Mouse (Mus musculus) CH12.LX (cell line): ENCODE results near the gene Ddx43. TPM values are rescaled to one million over a fixed set of nuclear protein-coding genes. Genes with fewer than 3 reads are reported as not detected.
A peak's percentile ranks its signal among the peaks of the same experiment; 100 is the strongest.

Experiments used
- DNase-seq: peaks from one replicate; pipeline ENCODE4 v3.0.0-alpha.2; 2013; ENCODE audit errors: extremely low read depth
- H3K27ac ChIP-seq: 2 replicates; pipeline ENCODE4 v1.5.1; 2012; ENCODE audit warnings: low read depth, mild to moderate bottlenecking, control low read depth, moderate library complexity; ENCODE audit not compliant: insufficient read depth
- H3K27me3 ChIP-seq: replicated peaks from 2 replicates; pipeline ENCODE3; 2012; ENCODE audit warnings: inconsistent platforms
- H3K36me3 ChIP-seq, 2 experiments: replicated peaks in 1 of 2; 2 replicates each; pipeline versions ENCODE3 to v1.6.1; 2012; ENCODE audit warnings: inconsistent platforms in 1 of 2, low read length in 1 of 2, mild to moderate bottlenecking in 1 of 2, mixed read lengths in 1 of 2, moderate library complexity in 1 of 2; ENCODE audit not compliant: control insufficient read depth in 1 of 2, insufficient read depth in 1 of 2
- H3K4me1 ChIP-seq, 2 experiments: 2 replicates each; pipeline ENCODE4 v1.6.1; 2012; ENCODE audit warnings: inconsistent platforms in 1 of 2, moderate library complexity in 1 of 2; ENCODE audit not compliant: insufficient read depth in 2 of 2, control insufficient read depth in 1 of 2
- H3K4me2 ChIP-seq: 2 replicates; pipeline ENCODE4 v1.6.1; 2012; ENCODE audit warnings: low read depth, mild to moderate bottlenecking, control low read depth; ENCODE audit not compliant: poor library complexity, insufficient read depth, severe bottlenecking
- H3K4me3 ChIP-seq, 3 experiments: fragments of 150-350 bp in 1 of 3; sonication (generic) in 1 of 3; replicated peaks in 1 of 3; 2 replicates each; pipeline versions ENCODE3 to v1.5.1; 2011 to 2012; ENCODE audit warnings: low read depth in 2 of 3, low read length in 2 of 3, mild to moderate bottlenecking in 2 of 3, moderate library complexity in 2 of 3, control low read depth in 1 of 3, improper control_type of control experiment in 1 of 3, inconsistent platforms in 1 of 3, mixed read lengths in 1 of 3; ENCODE audit not compliant: poor library complexity in 1 of 3
- H3K79me2 ChIP-seq: replicated peaks from 2 replicates; pipeline ENCODE4 v1.6.1; 2012; ENCODE audit warnings: mild to moderate bottlenecking, moderate library complexity; ENCODE audit not compliant: control insufficient read depth, poor library complexity, insufficient read depth, severe bottlenecking; ENCODE audit errors: extremely low read depth
- H3K9ac ChIP-seq: 2 replicates; pipeline ENCODE4 v1.6.1; 2012; ENCODE audit warnings: low read depth, mild to moderate bottlenecking, control low read depth, moderate library complexity; ENCODE audit not compliant: insufficient read depth
- H3K9me3 ChIP-seq: replicated peaks from 2 replicates; pipeline ENCODE3; 2012; ENCODE audit warnings: low read length, inconsistent platforms, mixed read lengths
- BHLHE40 ChIP-seq: IDR thresholded peaks from 2 replicates; pipeline ENCODE4 v1.6.1; 2011; ENCODE audit warnings: mild to moderate bottlenecking, low read depth, low read length, improper control_type of control experiment
- CHD1 ChIP-seq: IDR thresholded peaks from 2 replicates; pipeline ENCODE4 v1.6.1; 2012; ENCODE audit warnings: low read depth, low read length, improper control_type of control experiment, inconsistent platforms
- CHD2 ChIP-seq: IDR thresholded peaks from 2 replicates; pipeline ENCODE4 v1.6.1; 2011; ENCODE audit warnings: low read length, improper control_type of control experiment
- E2F4 ChIP-seq: IDR thresholded peaks from 2 replicates; pipeline ENCODE4 v1.6.1; 2011; ENCODE audit warnings: low read depth, low read length, improper control_type of control experiment; ENCODE audit not compliant: insufficient replicate concordance
- EP300 ChIP-seq: IDR thresholded peaks from 2 replicates; pipeline ENCODE4 v1.6.1; 2011; ENCODE audit warnings: low read length, improper control_type of control experiment
- ETS1 ChIP-seq: conservative IDR thresholded peaks from 2 replicates; pipeline ENCODE4 v1.6.1; 2012; ENCODE audit warnings: low read depth, mild to moderate bottlenecking, inconsistent platforms, low read length, improper control_type of control experiment, moderate library complexity
- GABPA ChIP-seq: IDR thresholded peaks from 2 replicates; pipeline ENCODE4 v1.6.1; 2012; ENCODE audit warnings: low read depth, low read length, improper control_type of control experiment, inconsistent platforms; ENCODE audit not compliant: insufficient replicate concordance
- IRF4 ChIP-seq: IDR thresholded peaks from 2 replicates; pipeline ENCODE4 v1.6.1; 2014; ENCODE audit warnings: low read depth, mild to moderate bottlenecking, inconsistent platforms, low read length, improper control_type of control experiment
- JUN ChIP-seq: IDR thresholded peaks from 2 replicates; pipeline ENCODE4 v1.6.1; 2011; ENCODE audit warnings: low read depth, mild to moderate bottlenecking, low read length, improper control_type of control experiment, moderate library complexity; ENCODE audit not compliant: insufficient read depth
- JUND ChIP-seq: conservative IDR thresholded peaks from 2 replicates; pipeline ENCODE4 v1.6.1; 2011; ENCODE audit warnings: low read depth, low read length, improper control_type of control experiment
- KAT2A ChIP-seq: IDR thresholded peaks from 2 replicates; pipeline ENCODE4 v1.6.1; 2012; ENCODE audit warnings: low read length, improper control_type of control experiment, inconsistent platforms; ENCODE audit not compliant: insufficient replicate concordance
- MAFK ChIP-seq: IDR thresholded peaks from 2 replicates; pipeline ENCODE4 v1.6.1; 2011; ENCODE audit warnings: low read length, improper control_type of control experiment; ENCODE audit not compliant: insufficient replicate concordance
- MAZ ChIP-seq: IDR thresholded peaks from 2 replicates; pipeline ENCODE4 v1.6.1; 2012; ENCODE audit warnings: low read depth, mild to moderate bottlenecking, inconsistent platforms, low read length, improper control_type of control experiment, moderate library complexity
- MEF2A ChIP-seq: IDR thresholded peaks from 2 replicates; pipeline ENCODE4 v1.6.1; 2014; ENCODE audit warnings: low read depth, mild to moderate bottlenecking, inconsistent platforms, low read length, improper control_type of control experiment, borderline replicate concordance
- MXI1 ChIP-seq: IDR thresholded peaks from 2 replicates; pipeline ENCODE4 v1.6.1; 2011; ENCODE audit warnings: mild to moderate bottlenecking, low read depth, low read length, improper control_type of control experiment
- MYC ChIP-seq: IDR thresholded peaks from 2 replicates; pipeline ENCODE4 v1.6.1; 2011; ENCODE audit warnings: low read depth, mild to moderate bottlenecking, improper control_type of control experiment, low read length
- NELFE ChIP-seq: IDR thresholded peaks from 2 replicates; pipeline ENCODE4 v1.6.1; 2011; ENCODE audit warnings: low read depth, low read length, improper control_type of control experiment
- PAX5 ChIP-seq: IDR thresholded peaks from 2 replicates; pipeline ENCODE4 v1.6.1; 2012; ENCODE audit warnings: low read length, inconsistent platforms, mixed read lengths
- POLR2A ChIP-seq: IDR thresholded peaks from 2 replicates; pipeline ENCODE4 v1.6.1; 2011; ENCODE audit warnings: low read depth, mild to moderate bottlenecking, improper control_type of control experiment, low read length
- POLR2AphosphoS2 ChIP-seq: IDR thresholded peaks from 2 replicates; pipeline ENCODE4 v1.6.1; 2011; ENCODE audit warnings: low read depth, low read length, improper control_type of control experiment
- RCOR1 ChIP-seq: conservative IDR thresholded peaks from 2 replicates; pipeline ENCODE4 v1.6.1; 2012; ENCODE audit warnings: low read depth, mild to moderate bottlenecking, inconsistent platforms, low read length, improper control_type of control experiment
- SIN3A ChIP-seq: IDR thresholded peaks from 2 replicates; pipeline ENCODE4 v1.6.1; 2012; ENCODE audit warnings: low read length, improper control_type of control experiment, inconsistent platforms
- UBTF ChIP-seq: IDR thresholded peaks from 2 replicates; pipeline ENCODE4 v1.6.1; 2012; ENCODE audit warnings: low read depth, mild to moderate bottlenecking, inconsistent platforms, low read length, improper control_type of control experiment, moderate library complexity
- USF1 ChIP-seq: IDR thresholded peaks from 2 replicates; pipeline ENCODE4 v1.6.1; 2014; ENCODE audit warnings: low read depth, mild to moderate bottlenecking, inconsistent platforms, low read length, improper control_type of control experiment
- USF2 ChIP-seq: conservative IDR thresholded peaks from 2 replicates; pipeline ENCODE4 v1.6.1; 2011; ENCODE audit warnings: low read depth, low read length, improper control_type of control experiment
- ZC3H11A ChIP-seq: IDR thresholded peaks from 2 replicates; pipeline ENCODE4 v1.6.1; 2012; ENCODE audit warnings: low read depth, mild to moderate bottlenecking, inconsistent platforms, low read length, improper control_type of control experiment
- ZMIZ1 ChIP-seq: IDR thresholded peaks from 2 replicates; pipeline ENCODE4 v1.6.1; 2012; ENCODE audit warnings: low read depth, mild to moderate bottlenecking, inconsistent platforms, low read length, improper control_type of control experiment
- ZNF384 ChIP-seq: IDR thresholded peaks from 2 replicates; pipeline ENCODE4 v1.6.1; 2012; ENCODE audit warnings: low read depth, low read length, improper control_type of control experiment, inconsistent platforms
- dilution Hi-C: fragments of 300-500 bp; cut with MboI; formaldehyde crosslinking; loops from 2 replicates; pipeline ENCODE4 v1.14.3; 2020; ENCODE audit warnings: low sequenced_read_pairs; ENCODE audit not compliant: extremely low pct_unique_long_range_greater_than_20kb, extremely low pct_ligation_motif_present
- in situ Hi-C: fragments of 300-500 bp; cut with MboI; formaldehyde crosslinking; loops from 3 replicates; pipeline ENCODE4 v1.14.3; 2019; ENCODE audit warnings: low sequenced_read_pairs, low pct_ligation_motif_present, low pct_unique_long_range_greater_than_20kb, mixed read lengths
- polyA plus RNA-seq: library from polyadenylated mRNA; unstranded; fragments of >175 nt; gene quantifications from 2 replicates; pipeline ENCODE4 v1.2.1, GENCODE M21; 2012; ENCODE audit warnings: low read depth; ENCODE audit not compliant: insufficient read length
- total RNA-seq, 2 experiments: library from RNA; depleted of rRNA; stranded (reverse); fragments of 300-350 nt in 1 of 2; fragments of >200 nt in 1 of 2; gene quantifications; 2 replicates each; pipeline ENCODE4 v1.2.3; 2012 to 2014

Ddx43 gene
- total and polyA plus RNA-seq, 3 experiments: not detected

DNA sequence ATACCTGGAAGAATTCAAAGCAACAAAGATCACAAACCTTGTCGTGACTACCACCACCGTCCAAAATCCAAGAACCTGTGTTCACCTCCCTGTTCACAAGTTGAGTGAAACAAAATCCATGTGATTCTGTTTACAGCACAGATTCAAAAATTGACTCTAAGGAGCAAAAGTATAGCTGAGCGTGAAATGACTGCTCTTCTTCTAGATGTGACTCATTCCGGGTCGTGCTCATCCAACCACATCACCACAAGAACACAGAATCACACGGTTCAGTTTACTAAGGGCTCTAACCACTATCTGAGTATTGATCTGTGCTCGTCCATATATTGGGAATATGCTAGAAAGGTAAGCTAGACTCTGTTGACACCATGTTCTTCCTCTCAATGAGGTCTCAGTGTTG, 8.6 kb upstream of the Ddx43 start:
- in situ Hi-C loops (no loop called here), dilution Hi-C loops (no loop called here)
- H3K4me3 ChIP-seq: no peak overlapping the region

DNA sequence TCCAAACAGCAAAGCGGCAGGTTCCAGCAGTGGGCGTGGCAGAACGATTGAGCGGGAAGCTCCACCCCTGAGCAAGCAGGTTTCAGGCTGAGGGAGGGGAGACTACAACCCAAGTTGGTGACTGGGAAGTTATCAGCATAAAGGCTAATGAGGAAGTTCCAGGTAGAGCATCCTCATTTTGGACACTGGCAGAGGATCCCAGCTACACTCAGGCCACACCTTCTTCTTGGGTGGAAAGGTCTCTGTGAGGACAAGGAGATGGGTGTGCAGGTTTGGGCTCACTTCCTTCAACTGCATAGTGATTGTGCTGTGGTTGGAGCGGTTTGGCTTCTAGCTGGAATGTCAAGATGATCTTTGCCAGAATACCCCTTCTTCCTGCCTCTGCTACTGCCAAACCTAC, 5.6 kb upstream of the Ddx43 start:
- Histone ChIP-seq H3K36me3 (no peaks in the 10 kb centered on the region), H3K9ac (no peak overlapping the region), H3K4me1 (peaks cover 3 to 5% of the 10 kb centered on the region in 2 experiments; a peak in 2 of 4 replicates), H3K27ac (no peak overlapping the region), H3K4me3 (no peak overlapping the region), H3K9me3 (peaks cover 3% of the 10 kb centered on the region), H3K79me2 (no peaks in the 10 kb centered on the region), H3K27me3 (peaks cover 18% of the 10 kb centered on the region), H3K4me2 (no peak overlapping the region)
- TF ChIP-seq MEF2A (no peak), GABPA (no peak), RCOR1 (no peak), BHLHE40 (no peak), POLR2A (no peak), USF2 (no peak), MYC (no peak), SIN3A (no peak), CHD2 (no peak), PAX5 (no peak), EP300 (no peak), POLR2AphosphoS2 (no peak), MAZ (no peak), E2F4 (no peak), ZC3H11A (no peak), ZMIZ1 (no peak), USF1 (no peak)
- no peak for DNase-seq
- in situ Hi-C loops: no loop called here
- dilution Hi-C loops: no loop called here

More for the DNA sequence above, 8.6 kb upstream of the Ddx43 start:
- no peak overlapping the region for H3K9ac ChIP-seq
- no peak overlapping the region for H3K4me2 ChIP-seq
- no peaks in the 10 kb centered on the region for H3K79me2 ChIP-seq
- H3K27ac ChIP-seq: no peak overlapping the region
- TF ChIP-seq ZMIZ1 (no peak), BHLHE40 (peak; percentile 55), IRF4 (peak; percentile 65), KAT2A (no peak), JUN (peak; percentile 72), UBTF (no peak), POLR2AphosphoS2 (no peak), MYC (peak; percentile 42; the same call in 1 of the 2 replicates), CHD1 (no peak), PAX5 (no peak), MAFK (peak; percentile 60; the same call in 1 of the 2 replicates), USF1 (no peak), MXI1 (no peak), NELFE (no peak), ETS1 (no peak), EP300 (peak; percentile 88), ZNF384 (no peak), RCOR1 (0 out of 2 replicates have a peak, but pooled peaks have one; percentile 26), JUND (peak; percentile 87)
- TF ChIP-seq, all 38 proteins: peak for 8
- Histone ChIP-seq H3K36me3 (no peaks in the 10 kb centered on the region), H3K4me1 (peaks cover 3 to 5% of the 10 kb centered on the region in 2 experiments; a peak in 2 of 4 replicates), H3K27me3 (peaks cover 17% of the 10 kb centered on the region), H3K9me3 (peaks cover 3% of the 10 kb centered on the region)
- DNase-seq: peak; percentile 34
